Mouse (Mus musculus) small intestine, adult 2 months (tissue): ENCODE measurements around the gene Ppm1h. TPM values are rescaled to one million over a fixed set of nuclear protein-coding genes. Genes with fewer than 3 reads are reported as not detected.

Source experiments
- H3K27ac ChIP-seq: fragments of 200-500 bp; 2 replicates; pipeline ENCODE4 v1.5.1; 2012; ENCODE audit warnings: low read depth, low read length, control low read depth, inconsistent platforms; ENCODE audit not compliant: insufficient read depth
- H3K27me3 ChIP-seq: fragments of 200-500 bp; 2 replicates; pipeline ENCODE4 v1.6.1; 2012; ENCODE audit warnings: mild to moderate bottlenecking, moderate library complexity, low read length, inconsistent platforms; ENCODE audit not compliant: control insufficient read depth, insufficient read depth
- H3K36me3 ChIP-seq: fragments of 200-500 bp; 2 replicates; pipeline ENCODE4 v1.6.1; 2012; ENCODE audit warnings: mild to moderate bottlenecking, low read length, control low read depth, inconsistent platforms; ENCODE audit not compliant: control insufficient read depth, insufficient read depth
- H3K4me1 ChIP-seq: fragments of 200-500 bp; 2 replicates; pipeline ENCODE4 v1.6.1; 2012; ENCODE audit warnings: low read length, inconsistent platforms, mixed read lengths; ENCODE audit not compliant: control insufficient read depth, insufficient read depth, insufficient read length
- H3K4me3 ChIP-seq: fragments of 200-500 bp; 2 replicates; pipeline ENCODE4 v1.5.1; 2012; ENCODE audit warnings: low read depth, mild to moderate bottlenecking, control low read depth, inconsistent platforms, low read length, moderate library complexity
- CTCF ChIP-seq: fragments of 200-500 bp; IDR thresholded peaks from 2 replicates; pipeline ENCODE4 v1.5.1; 2012; ENCODE audit warnings: low read depth, mild to moderate bottlenecking, control low read depth, inconsistent platforms, low read length, moderate library complexity, mixed read lengths; ENCODE audit not compliant: insufficient replicate concordance, insufficient read length; ENCODE audit errors: extremely low read depth
- POLR2A ChIP-seq: fragments of 200-500 bp; IDR thresholded peaks from 2 replicates; pipeline ENCODE4 v1.6.1; 2012; ENCODE audit warnings: low read depth, mild to moderate bottlenecking, control low read depth, inconsistent platforms, low read length, moderate library complexity
- WGBS: fragments of 180-500 bp; shearing (Covaris S2); methylation state at CpG from one replicate; pipeline ENCODE4 v1.1.7; 2018; 5-methylcytosine and 5-hydroxymethylcytosine counted together
- polyA plus RNA-seq: library from polyadenylated mRNA; depleted of rRNA; stranded (reverse); fragments of >200 nt; gene quantifications from 2 replicates; pipeline ENCODE4 v1.2.3, GENCODE M21; 2012

Gene Ppm1h
- polyA plus RNA-seq, 1 experiment = 14.7 TPM

DNA sequence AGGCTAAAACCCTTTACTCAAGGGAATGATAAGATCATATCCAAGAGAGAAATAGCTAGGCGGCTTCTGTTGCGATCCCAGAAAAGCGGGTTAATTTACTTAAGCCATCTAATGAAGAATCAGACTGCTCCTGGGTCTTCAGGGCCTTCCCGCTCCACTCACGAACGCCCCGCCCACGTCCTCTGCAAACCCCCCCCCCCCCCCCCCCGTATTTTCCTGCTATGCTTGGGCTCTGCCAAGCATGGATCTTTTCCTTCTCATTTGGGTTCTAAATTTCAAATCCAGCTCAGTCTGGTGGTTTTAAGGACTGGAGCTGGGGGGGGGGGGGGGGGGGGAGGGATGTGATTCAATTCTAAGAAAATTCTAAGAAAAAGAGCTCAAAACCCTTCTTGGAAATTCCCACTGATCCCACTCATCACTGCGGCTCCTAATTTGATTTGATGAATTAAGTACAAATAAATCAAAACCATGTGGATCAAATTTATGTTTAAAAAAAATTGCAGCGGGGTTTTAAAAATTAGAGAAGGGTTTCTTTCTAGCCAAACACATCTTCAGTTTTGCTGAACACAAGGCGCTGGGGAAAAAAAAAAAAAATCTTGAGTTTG is 233.6 kb downstream of the Ppm1h start:
- Histone ChIP-seq H3K4me3 (no peak overlapping the region), H3K27me3 (no peaks in the 10 kb centered on the region), H3K4me1 (peaks cover 16% of the 10 kb centered on the region), H3K36me3 (peaks cover 5% of the 10 kb centered on the region), H3K27ac (no peak overlapping the region)
- WGBS = 61% methylated on average over 12 of the region's 12 CpGs
- TF ChIP-seq POLR2A = no peak
- TF ChIP-seq CTCF = no peak

DNA sequence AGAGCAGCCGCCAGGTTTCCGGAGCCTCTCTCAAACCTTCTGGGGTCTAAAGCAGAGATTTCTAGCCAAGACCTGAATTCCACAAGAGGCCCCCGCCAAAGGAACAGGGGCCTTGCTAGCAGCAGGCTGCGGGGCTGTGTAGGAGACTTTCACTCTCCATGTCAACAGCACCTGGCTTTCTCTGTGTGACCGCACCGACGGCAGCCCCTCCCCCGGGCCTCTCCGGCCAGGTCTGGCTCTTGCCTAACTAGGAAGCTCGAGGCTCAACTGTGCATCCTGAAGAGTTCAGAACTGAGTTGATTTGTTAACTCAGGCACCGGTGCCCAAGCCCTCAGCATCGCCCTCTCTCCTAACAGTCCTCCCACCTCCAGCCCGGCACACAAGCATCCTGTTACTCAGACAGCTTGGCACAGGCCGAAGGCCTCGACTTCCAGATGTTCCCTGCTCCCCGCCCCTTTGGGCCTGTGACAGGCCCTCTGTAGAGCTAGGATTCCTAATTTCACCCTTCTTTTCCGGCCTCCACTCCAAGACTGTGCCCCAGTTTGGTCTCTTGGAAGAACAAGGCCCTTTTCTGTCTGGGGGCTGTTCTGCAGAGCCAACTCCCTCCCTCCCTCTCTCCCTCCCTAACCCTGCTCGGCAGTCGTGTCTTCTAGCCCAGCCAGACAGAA is 234.3 kb downstream of the Ppm1h start:
- H3K4me1 ChIP-seq = peaks cover 16% of the 10 kb centered on the region
- H3K4me3 ChIP-seq = peak overlapping the region; percentile 3; the same call in 1 of the 2 replicates
- peak overlapping the region; percentile 37 for H3K27ac ChIP-seq
- WGBS = 25% methylated on average over 19 of the region's 19 CpGs
- no peaks in the 10 kb centered on the region for H3K27me3 ChIP-seq
- peaks cover 4% of the 10 kb centered on the region; the same call in 1 of the 2 replicates for H3K36me3 ChIP-seq
- TF ChIP-seq POLR2A (no peak), CTCF (no peak)

DNA sequence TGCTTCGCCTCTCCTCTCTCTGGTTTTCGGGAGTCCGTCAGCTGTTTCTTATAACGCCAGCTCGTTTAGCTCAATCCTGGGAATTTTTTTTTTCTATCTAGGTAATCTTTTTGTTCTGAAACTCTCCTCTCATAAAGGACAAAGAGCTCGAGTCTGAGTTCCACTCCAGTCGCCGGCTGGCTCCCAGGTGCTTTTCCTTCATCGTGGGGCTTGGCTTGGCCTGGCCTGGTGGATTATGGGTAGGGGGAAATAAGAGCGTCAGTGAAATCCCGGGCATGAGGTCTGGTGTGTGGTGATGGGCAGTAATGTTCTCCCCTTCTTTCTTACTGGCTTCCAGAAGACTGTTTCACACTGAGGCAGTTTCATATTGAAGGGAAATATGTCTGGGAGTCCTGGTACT is 234.8 kb downstream of the Ppm1h start:
- Histone ChIP-seq H3K36me3 (peaks cover 6% of the 10 kb centered on the region; the same call in 1 of the 2 replicates), H3K27ac (peak overlapping the region; percentile 37; the same call in 1 of the 2 replicates), H3K4me3 (no peak overlapping the region), H3K27me3 (no peaks in the 10 kb centered on the region), H3K4me1 (peaks cover 16% of the 10 kb centered on the region)
- TF ChIP-seq CTCF (no peak), POLR2A (no peak)
- 60% methylated on average over 11 of the region's 11 CpGs for WGBS

DNA sequence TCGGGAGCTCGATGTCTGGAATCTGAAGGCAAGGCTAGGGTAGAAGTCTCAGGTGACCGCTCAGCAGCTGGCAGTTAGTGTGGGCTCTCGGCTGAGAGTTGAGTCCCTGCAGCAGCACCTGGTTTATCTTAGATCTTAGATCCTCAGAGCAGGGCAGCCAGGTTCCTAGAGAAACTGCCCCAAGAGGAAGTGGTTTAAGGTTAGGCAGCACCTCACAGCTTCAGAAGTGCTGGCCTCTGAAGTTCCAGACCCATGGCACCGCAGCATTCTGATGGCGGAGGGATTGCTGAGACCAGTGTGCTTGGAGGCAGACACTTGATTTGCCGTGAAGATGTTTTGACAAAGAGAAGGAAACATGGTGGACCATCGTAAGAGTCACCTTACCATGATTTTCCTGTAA is 237.3 kb downstream of the Ppm1h start:
- WGBS = 85% methylated on average over 8 of the region's 8 CpGs
- TF ChIP-seq POLR2A (no peak), CTCF (no peak)
- Histone ChIP-seq H3K27ac (no peak overlapping the region), H3K4me3 (no peak overlapping the region), H3K27me3 (no peaks in the 10 kb centered on the region), H3K4me1 (peaks cover 13% of the 10 kb centered on the region; the same call in 1 of the 2 replicates), H3K36me3 (peaks cover 9% of the 10 kb centered on the region)

DNA sequence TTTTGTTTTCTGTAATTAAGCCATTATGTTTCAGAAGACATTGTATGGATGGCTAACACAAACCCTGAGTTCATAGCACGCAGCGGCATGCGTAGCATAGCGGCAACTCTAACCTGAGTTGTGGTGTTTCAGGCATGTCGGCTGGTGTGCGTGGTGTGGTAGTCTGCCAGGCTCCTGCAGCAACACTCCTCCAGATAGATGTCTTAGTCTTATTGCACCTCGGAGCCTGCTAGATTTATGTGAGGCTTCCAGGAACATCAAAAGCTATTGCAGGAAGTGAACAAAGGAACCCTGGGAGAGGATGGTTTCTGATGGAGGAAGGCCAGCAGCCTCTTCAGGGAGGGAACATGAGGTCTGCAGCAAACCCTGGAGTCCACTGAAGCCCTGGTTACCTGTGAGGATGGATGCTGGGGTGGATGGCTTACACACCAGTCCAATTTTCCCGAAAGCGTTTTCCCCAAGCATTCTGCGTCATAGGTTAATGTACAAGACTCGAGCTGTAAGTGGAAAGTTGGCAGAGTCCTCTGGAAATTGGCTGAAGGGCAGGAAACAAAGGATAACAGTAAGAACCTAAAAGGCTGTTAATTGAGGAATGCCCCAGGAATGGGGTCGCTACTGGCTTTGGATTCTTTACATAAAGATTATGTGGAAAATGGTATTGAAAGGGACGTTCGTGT is 239.2 kb downstream of the Ppm1h start:
- Histone ChIP-seq H3K4me1 (peaks cover 5% of the 10 kb centered on the region; the same call in 1 of the 2 replicates), H3K27me3 (no peaks in the 10 kb centered on the region), H3K36me3 (peaks cover 17% of the 10 kb centered on the region), H3K27ac (no peak overlapping the region), H3K4me3 (no peak overlapping the region)
- WGBS = 90% methylated on average over 14 of the region's 14 CpGs
- TF ChIP-seq POLR2A (no peak), CTCF (no peak)

DNA sequence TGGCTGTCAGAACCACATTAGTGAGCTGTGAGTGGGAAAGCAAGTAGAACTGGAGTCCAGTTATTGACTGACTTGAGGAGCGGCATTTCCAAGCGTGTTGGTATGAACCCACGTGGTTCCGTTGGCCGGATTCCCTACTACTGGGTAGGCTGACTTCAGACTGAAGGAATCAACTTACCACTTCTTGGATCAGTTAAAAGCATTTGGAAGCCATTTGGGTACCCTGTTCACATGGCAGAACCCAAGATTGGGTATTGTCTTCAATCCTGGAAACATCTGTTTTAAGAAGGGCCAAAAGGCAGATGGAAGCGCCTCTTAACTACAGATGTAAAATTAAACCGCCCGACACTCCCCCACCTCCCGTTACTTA is 239.7 kb downstream of the Ppm1h start:
- H3K27ac ChIP-seq = no peak overlapping the region
- 98% methylated on average over 9 of the region's 9 CpGs for WGBS

DNA sequence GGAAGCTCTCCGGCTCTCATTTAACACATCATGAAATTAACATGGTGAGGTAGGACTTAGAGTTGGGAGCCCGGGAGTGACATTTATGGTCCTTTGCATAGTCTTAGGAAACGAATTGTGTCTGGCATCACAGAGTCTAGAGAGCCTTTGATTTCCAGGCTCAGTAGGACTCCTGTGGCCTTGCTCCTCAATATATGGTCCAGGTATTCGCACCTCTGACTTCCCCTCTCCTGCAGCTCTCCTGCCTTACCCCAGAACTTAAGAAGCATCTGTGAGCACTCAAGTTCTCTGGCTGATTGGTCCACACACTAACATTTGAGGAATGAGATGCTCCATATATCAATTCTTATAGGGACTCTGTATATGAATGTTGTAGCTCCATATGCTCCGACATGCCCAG is 240.2 kb downstream of the Ppm1h start:
- H3K4me1 ChIP-seq = peaks cover 2% of the 10 kb centered on the region; the same call in 1 of the 2 replicates
- TF ChIP-seq CTCF = no peak
- 98% methylated on average over 5 of the region's 5 CpGs for WGBS
- no peak overlapping the region for H3K27ac ChIP-seq
- peaks cover 18% of the 10 kb centered on the region for H3K36me3 ChIP-seq
- H3K27me3 ChIP-seq = no peaks in the 10 kb centered on the region
- no peak overlapping the region for H3K4me3 ChIP-seq

More for the DNA sequence above, 239.7 kb downstream of the Ppm1h start:
- H3K4me1 ChIP-seq = peaks cover 2% of the 10 kb centered on the region; the same call in 1 of the 2 replicates
- H3K27me3 ChIP-seq = no peaks in the 10 kb centered on the region
- H3K36me3 ChIP-seq = peaks cover 20% of the 10 kb centered on the region
- H3K4me3 ChIP-seq = no peak overlapping the region
- TF ChIP-seq POLR2A (no peak), CTCF (no peak)
